Mouse (Mus musculus): ENCODE measurements around the gene Lrp11. TPM values are rescaled to one million over a fixed set of nuclear protein-coding genes. Genes with fewer than 3 reads are reported as not detected.

Lrp11 gene
- total and polyA plus RNA-seq, 2 experiments from 2014 or later: 56.1 to 162 TPM

GRCm38 (mm10) chr10:7619821-7620241 is 30.2 kb downstream of the Lrp11 start:
- DNase-seq (ENCODE audit: low spot score): no peak
- 72% methylated on average over 5 of the region's 5 CpGs for WGBS
- ATAC-seq: peak; percentile 43; the same call in 1 of the 2 replicates

DNA sequence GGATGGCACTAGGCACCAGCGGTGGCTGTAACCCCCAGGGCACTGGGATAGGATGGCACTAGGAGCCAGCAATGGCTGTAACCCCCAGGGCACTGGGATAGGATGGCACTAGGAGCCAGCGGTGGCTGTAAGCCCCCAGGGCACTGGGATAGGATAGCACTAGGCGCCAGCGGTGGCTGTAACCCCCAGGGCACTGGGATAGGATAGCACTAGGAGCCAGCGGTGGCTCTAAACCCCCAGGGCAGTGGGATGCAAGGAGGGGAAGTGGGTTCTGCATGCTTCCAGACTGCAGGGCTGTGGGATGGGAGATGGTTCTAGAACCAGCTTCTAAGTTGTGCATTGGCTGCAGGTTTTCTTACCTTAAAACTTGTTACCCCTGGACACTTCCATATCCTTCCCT is 31.1 kb downstream of the Lrp11 start:
- no peak overlapping the region for H3K9ac ChIP-seq (replicated peaks; ENCODE audit: low read length)
- no peak for DNase-seq (ENCODE audit: low spot score)
- no peak for ATAC-seq
- 75% methylated on average over 5 of the region's 5 CpGs for WGBS
- H3K9me3 ChIP-seq (ENCODE audit: low read length): no peaks in the 10 kb centered on the region
- H3K36me3 ChIP-seq (ENCODE audit: insufficient read depth, low read length): no peaks in the 10 kb centered on the region
- no peak for TF ChIP-seq CTCF (IDR thresholded peaks at IDR 0.05; ENCODE audit: low read depth)
- H3K27ac ChIP-seq: no peak overlapping the region
- H3K4me2 ChIP-seq (ENCODE audit: low read depth, low read length): no peak overlapping the region
- no peaks in the 10 kb centered on the region for H3K27me3 ChIP-seq (ENCODE audit: insufficient read depth, low read length)
- H3K4me1 ChIP-seq (ENCODE audit: insufficient read depth, low read length): no peaks in the 10 kb centered on the region
- no peak overlapping the region for H3K4me3 ChIP-seq (ENCODE audit: low read length)

More at GRCm38 (mm10) chr10:7619821-7620241, 30.2 kb downstream of the Lrp11 start:
- Histone ChIP-seq H3K27me3 (ENCODE audit: insufficient read depth, low read length) (no peaks in the 10 kb centered on the region), H3K4me2 (ENCODE audit: low read depth, low read length) (no peak overlapping the region), H3K4me1 (ENCODE audit: insufficient read depth, low read length) (no peaks in the 10 kb centered on the region), H3K27ac (no peak overlapping the region), H3K36me3 (ENCODE audit: insufficient read depth, low read length) (no peaks in the 10 kb centered on the region), H3K9ac (replicated peaks; ENCODE audit: low read length) (no peak overlapping the region), H3K4me3 (ENCODE audit: low read length) (no peak overlapping the region), H3K9me3 (ENCODE audit: low read length) (peaks cover under 1% of the 10 kb centered on the region)
- no peak for TF ChIP-seq CTCF (IDR thresholded peaks at IDR 0.05; ENCODE audit: low read depth)

DNA sequence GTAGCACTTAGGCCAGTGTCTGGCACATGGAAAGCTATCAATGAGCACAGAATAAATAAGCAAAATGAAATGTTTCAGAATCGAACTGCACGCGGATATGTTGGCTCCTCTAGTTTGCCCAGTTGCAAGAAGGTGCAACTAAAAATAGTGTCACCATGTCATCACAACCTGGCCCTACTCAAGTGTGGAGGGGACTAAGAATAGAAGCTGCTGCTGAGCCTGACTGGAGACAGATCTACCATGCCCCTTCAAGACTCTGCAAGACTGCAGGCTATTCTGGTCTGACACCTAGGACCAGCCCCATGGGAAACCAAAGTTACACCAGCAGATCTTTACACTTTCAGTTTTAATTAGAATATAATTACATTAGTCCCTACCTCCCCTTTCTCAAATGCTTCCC is 32.8 kb downstream of the Lrp11 start:
- no peak overlapping the region for H3K4me2 ChIP-seq (ENCODE audit: low read depth, low read length)
- H3K4me3 ChIP-seq (ENCODE audit: low read length): no peak overlapping the region
- H3K4me1 ChIP-seq (ENCODE audit: insufficient read depth, low read length): no peaks in the 10 kb centered on the region
- no peak for DNase-seq (ENCODE audit: low spot score)
- no peaks in the 10 kb centered on the region; the same call in 1 of the 2 replicates for H3K36me3 ChIP-seq (ENCODE audit: insufficient read depth, low read length)
- H3K9me3 ChIP-seq (ENCODE audit: low read length): no peaks in the 10 kb centered on the region
- H3K9ac ChIP-seq (replicated peaks; ENCODE audit: low read length): no peak overlapping the region
- no peak overlapping the region for H3K27ac ChIP-seq
- H3K27me3 ChIP-seq (ENCODE audit: insufficient read depth, low read length): no peaks in the 10 kb centered on the region
- no peak for TF ChIP-seq CTCF (IDR thresholded peaks at IDR 0.05; ENCODE audit: low read depth)
- no peak for ATAC-seq
- WGBS: 94% methylated on average over 3 of the region's 3 CpGs

GRCm38 (mm10) chr10:7623861-7624518 is 34.4 kb downstream of the Lrp11 start:
- WGBS: 95% methylated on average over 3 of the region's 3 CpGs
- DNase-seq (ENCODE audit: low spot score): no peak

GRCm38 (mm10) chr10:7629092-7629491 is 39.5 kb downstream of the Lrp11 start:
- Histone ChIP-seq H3K27ac (no peak overlapping the region), H3K27me3 (ENCODE audit: insufficient read depth, low read length) (no peaks in the 10 kb centered on the region), H3K9me3 (ENCODE audit: low read length) (no peaks in the 10 kb centered on the region), H3K36me3 (ENCODE audit: insufficient read depth, low read length) (peaks cover 5% of the 10 kb centered on the region; the same call in 1 of the 2 replicates), H3K9ac (replicated peaks; ENCODE audit: low read length) (no peak overlapping the region), H3K4me3 (ENCODE audit: low read length) (no peak overlapping the region), H3K4me1 (ENCODE audit: insufficient read depth, low read length) (no peaks in the 10 kb centered on the region), H3K4me2 (ENCODE audit: low read depth, low read length) (no peak overlapping the region)
- ATAC-seq: no peak
- no peak for TF ChIP-seq CTCF (IDR thresholded peaks at IDR 0.05; ENCODE audit: low read depth)
- 94% methylated on average over 4 of the region's 4 CpGs for WGBS
- no peak for DNase-seq (ENCODE audit: low spot score)

More at GRCm38 (mm10) chr10:7623861-7624518, 34.4 kb downstream of the Lrp11 start:
- Histone ChIP-seq H3K9ac (replicated peaks; ENCODE audit: low read length) (no peak overlapping the region), H3K4me1 (ENCODE audit: insufficient read depth, low read length) (no peaks in the 10 kb centered on the region), H3K4me3 (ENCODE audit: low read length) (no peak overlapping the region), H3K9me3 (ENCODE audit: low read length) (no peaks in the 10 kb centered on the region), H3K36me3 (ENCODE audit: insufficient read depth, low read length) (peaks cover under 1% of the 10 kb centered on the region; the same call in 1 of the 2 replicates), H3K4me2 (ENCODE audit: low read depth, low read length) (no peak overlapping the region), H3K27ac (no peak overlapping the region), H3K27me3 (ENCODE audit: insufficient read depth, low read length) (no peaks in the 10 kb centered on the region)
- no peak for TF ChIP-seq CTCF (IDR thresholded peaks at IDR 0.05; ENCODE audit: low read depth)
- no peak for ATAC-seq

DNA sequence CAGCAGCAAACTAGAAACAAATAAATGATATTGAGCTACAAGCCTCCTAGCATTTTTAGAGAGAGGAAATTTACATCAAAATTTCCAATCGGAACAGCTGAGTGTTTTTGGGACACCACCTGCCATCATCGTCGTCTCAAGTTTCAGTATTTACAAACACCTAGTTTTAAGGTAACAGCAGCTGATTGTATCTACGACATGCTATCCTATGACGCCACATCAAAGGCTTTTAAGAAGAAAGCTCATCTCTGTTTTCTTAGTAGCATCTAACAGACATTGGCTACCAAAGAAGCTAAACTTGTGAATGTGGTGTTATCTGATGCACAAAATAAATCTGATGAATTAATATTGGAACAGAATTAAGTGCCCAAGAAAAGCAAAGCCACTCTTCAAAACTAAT is 40.7 kb downstream of the Lrp11 start:
- DNase-seq (ENCODE audit: low spot score) (no peak), ATAC-seq (no peak)
- Histone ChIP-seq H3K36me3 (ENCODE audit: insufficient read depth, low read length) (peaks cover 5% of the 10 kb centered on the region; the same call in 1 of the 2 replicates), H3K4me3 (ENCODE audit: low read length) (no peak overlapping the region), H3K4me1 (ENCODE audit: insufficient read depth, low read length) (no peaks in the 10 kb centered on the region), H3K9ac (replicated peaks; ENCODE audit: low read length) (no peak overlapping the region), H3K9me3 (ENCODE audit: low read length) (no peaks in the 10 kb centered on the region), H3K27ac (no peak overlapping the region), H3K27me3 (ENCODE audit: insufficient read depth, low read length) (no peaks in the 10 kb centered on the region), H3K4me2 (ENCODE audit: low read depth, low read length) (no peak overlapping the region)
- TF ChIP-seq CTCF (IDR thresholded peaks at IDR 0.05; ENCODE audit: low read depth): no peak
- WGBS: 92% methylated on average over 5 of the region's 5 CpGs

Data from hindbrain, postnatal 0 days (tissue).